Mouse (Mus musculus): ENCODE data around the gene Apba2.

- TF ChIP-seq GATA1 (IDR thresholded peaks at IDR 0.05; ENCODE audit: borderline replicate concordance, low read length): no peak
- TF ChIP-seq FLI1 (IDR thresholded peaks at IDR 0.05; ENCODE audit: low read length): no peak
Observed at GRCm38 (mm10) chr7:64656787-64657186, 155.3 kb downstream of the Apba2 start.
